Mouse (Mus musculus) embryonic facial prominence, embryonic 14.5 days (tissue): Measurements from ENCODE around the gene Htr2a. TPM values are rescaled to one million over a fixed set of nuclear protein-coding genes. Genes with fewer than 3 reads are reported as not detected.

Experiments used
- ATAC-seq: fragments of 200-750 bp; cut with Nextera tagmentation; 2 replicates; pipeline ENCODE4 v1.8.0; 2017; ENCODE audit warnings: low read depth, moderate number of reproducible peaks, moderate TSS enrichment
- DNase-seq: peaks from one replicate; pipeline ENCODE4 v3.0.0-alpha.2; 2015; ENCODE audit warnings: low spot score
- H3K27ac ChIP-seq: fragments of 300-500 bp; sonication (generic); replicated peaks from 2 replicates; pipeline ENCODE4 v1.5.1; 2014; ENCODE audit warnings: low read depth, mild to moderate bottlenecking, low read length, moderate library complexity
- H3K27me3 ChIP-seq: fragments of 300-500 bp; sonication (generic); replicated peaks from 2 replicates; pipeline ENCODE4 v1.6.1; 2014; ENCODE audit warnings: low read length; ENCODE audit not compliant: control insufficient read depth, insufficient read depth
- H3K36me3 ChIP-seq: fragments of 300-500 bp; sonication (generic); 2 replicates; pipeline ENCODE4 v1.6.1; 2014; ENCODE audit warnings: low read length, mixed read lengths; ENCODE audit not compliant: control insufficient read depth, insufficient read depth
- H3K4me1 ChIP-seq: fragments of 300-500 bp; sonication (generic); 2 replicates; pipeline ENCODE4 v1.6.1; 2014; ENCODE audit warnings: antibody characterized with exemption, low read length; ENCODE audit not compliant: control insufficient read depth, insufficient read depth
- H3K4me2 ChIP-seq: fragments of 300-500 bp; sonication (generic); 2 replicates; pipeline ENCODE4 v1.6.1; 2014; ENCODE audit warnings: low read depth, mild to moderate bottlenecking, low read length, moderate library complexity, mixed read lengths
- H3K4me3 ChIP-seq: fragments of 300-500 bp; sonication (generic); 2 replicates; pipeline ENCODE4 v1.5.1; 2014; ENCODE audit warnings: low read depth, mild to moderate bottlenecking, low read length
- H3K9ac ChIP-seq: fragments of 300-500 bp; sonication (generic); 2 replicates; pipeline ENCODE4 v1.6.1; 2014; ENCODE audit warnings: low read depth, mild to moderate bottlenecking, low read length, moderate library complexity, mixed read lengths
- H3K9me3 ChIP-seq: fragments of 300-500 bp; sonication (generic); 2 replicates; pipeline ENCODE4 v1.6.1; 2016; ENCODE audit warnings: low read length; ENCODE audit not compliant: control insufficient read depth
- WGBS: fragments of 180-500 bp; shearing (Covaris S2); extraction: QIAGEN DNeasy Blood & Tissue Kit; methylation state at CpG from one replicate; pipeline ENCODE4 v1.1.7; 2014; 5-methylcytosine and 5-hydroxymethylcytosine counted together
- polyA plus RNA-seq: library from polyadenylated mRNA; unstranded; fragments of >200 nt; fragmentation: Nextera tagmentation; extraction: Ambion mirVana; gene quantifications from 2 replicates; pipeline ENCODE4 v1.2.1, GENCODE M21; 2014

The Htr2a gene
- polyA plus RNA-seq, 1 experiment from 2014 or later: 1.1 TPM

- ATAC-seq (no peak), DNase-seq (no peak)
- WGBS: 74% methylated on average over 3 of the region's 3 CpGs
Observed at GRCm38 (mm10) chr14:74673584-74673983, 32.9 kb downstream of the Htr2a start.

GRCm38 (mm10) chr14:74679841-74680240 is 39.2 kb downstream of the Htr2a start:
- ATAC-seq (no peak), DNase-seq (no peak)
- no peaks in the 10 kb centered on the region for H3K9me3 ChIP-seq
- no peaks in the 10 kb centered on the region for H3K4me1 ChIP-seq
- no peak overlapping the region for H3K4me3 ChIP-seq
- no peak overlapping the region for H3K9ac ChIP-seq
- no peak overlapping the region for H3K27ac ChIP-seq
- no peaks in the 10 kb centered on the region for H3K36me3 ChIP-seq
- no peaks in the 10 kb centered on the region for H3K27me3 ChIP-seq
- H3K4me2 ChIP-seq: no peak overlapping the region
- 83% methylated on average over 5 of the region's 5 CpGs for WGBS

More at GRCm38 (mm10) chr14:74673584-74673983, 32.9 kb downstream of the Htr2a start:
- Histone ChIP-seq H3K9me3 (no peaks in the 10 kb centered on the region), H3K4me2 (no peak overlapping the region), H3K27me3 (no peaks in the 10 kb centered on the region), H3K9ac (no peak overlapping the region), H3K4me3 (no peak overlapping the region), H3K4me1 (no peaks in the 10 kb centered on the region), H3K36me3 (no peaks in the 10 kb centered on the region), H3K27ac (no peak overlapping the region)

- H3K4me3 ChIP-seq: no peak overlapping the region
- no peak overlapping the region for H3K27ac ChIP-seq
- DNase-seq (no peak), ATAC-seq (no peak)
- no peaks in the 10 kb centered on the region for H3K9me3 ChIP-seq
- no peak overlapping the region for H3K4me2 ChIP-seq
- no peak overlapping the region for H3K9ac ChIP-seq
- WGBS: 78% methylated on average over 5 of the region's 5 CpGs
- H3K36me3 ChIP-seq: no peaks in the 10 kb centered on the region
- H3K27me3 ChIP-seq: no peaks in the 10 kb centered on the region
- no peaks in the 10 kb centered on the region for H3K4me1 ChIP-seq
Observed at GRCm38 (mm10) chr14:74684298-74684978, 43.8 kb downstream of the Htr2a start.

GRCm38 (mm10) chr14:74691963-74692362 is 51.3 kb downstream of the Htr2a start:
- DNase-seq (no peak), ATAC-seq (no peak)
- H3K4me2 ChIP-seq: no peak overlapping the region
- WGBS: 82% methylated on average over 2 of the region's 2 CpGs
- H3K36me3 ChIP-seq: no peaks in the 10 kb centered on the region
- H3K4me1 ChIP-seq: no peaks in the 10 kb centered on the region
- no peaks in the 10 kb centered on the region for H3K9me3 ChIP-seq
- H3K4me3 ChIP-seq: no peak overlapping the region
- no peak overlapping the region for H3K9ac ChIP-seq
- H3K27me3 ChIP-seq: no peaks in the 10 kb centered on the region
- H3K27ac ChIP-seq: no peak overlapping the region

GRCm38 (mm10) chr14:74696766-74697165 is 56.1 kb downstream of the Htr2a start:
- Histone ChIP-seq H3K4me1 (no peaks in the 10 kb centered on the region), H3K27me3 (no peaks in the 10 kb centered on the region), H3K27ac (no peak overlapping the region), H3K36me3 (no peaks in the 10 kb centered on the region), H3K9ac (no peak overlapping the region), H3K9me3 (no peaks in the 10 kb centered on the region), H3K4me3 (no peak overlapping the region), H3K4me2 (no peak overlapping the region)
- peak; percentile 58 for DNase-seq
- WGBS: 29% methylated on average over 4 of the region's 4 CpGs
- peak; percentile 65; the same call in 1 of the 2 replicates for ATAC-seq

- Histone ChIP-seq H3K27me3 (no peaks in the 10 kb centered on the region), H3K27ac (no peak overlapping the region), H3K4me3 (no peak overlapping the region), H3K9ac (no peak overlapping the region), H3K4me1 (no peaks in the 10 kb centered on the region), H3K4me2 (no peak overlapping the region), H3K36me3 (no peaks in the 10 kb centered on the region), H3K9me3 (no peaks in the 10 kb centered on the region)
- DNase-seq: no peak
- no peak for ATAC-seq
Observed at GRCm38 (mm10) chr14:74697432-74697831, 56.8 kb downstream of the Htr2a start.

GRCm38 (mm10) chr14:74699241-74699640 is 58.6 kb downstream of the Htr2a start:
- ATAC-seq (no peak), DNase-seq (no peak)
- WGBS: 78% methylated on average over 3 of the region's 3 CpGs
- Histone ChIP-seq H3K4me2 (no peak overlapping the region), H3K4me3 (no peak overlapping the region), H3K27me3 (no peaks in the 10 kb centered on the region), H3K4me1 (no peaks in the 10 kb centered on the region), H3K27ac (no peak overlapping the region), H3K36me3 (no peaks in the 10 kb centered on the region), H3K9me3 (no peaks in the 10 kb centered on the region), H3K9ac (no peak overlapping the region)

- ATAC-seq (no peak), DNase-seq (peak; percentile 11)
- Histone ChIP-seq H3K27me3 (no peaks in the 10 kb centered on the region), H3K36me3 (no peaks in the 10 kb centered on the region), H3K9ac (no peak overlapping the region), H3K27ac (no peak overlapping the region), H3K4me1 (no peaks in the 10 kb centered on the region), H3K9me3 (no peaks in the 10 kb centered on the region), H3K4me2 (no peak overlapping the region), H3K4me3 (no peak overlapping the region)
- WGBS: 16% methylated on average over 6 of the region's 6 CpGs
Observed at GRCm38 (mm10) chr14:74703930-74704329, 63.3 kb downstream of the Htr2a start.

- Histone ChIP-seq H3K4me2 (no peak overlapping the region), H3K9ac (no peak overlapping the region), H3K9me3 (no peaks in the 10 kb centered on the region), H3K4me1 (no peaks in the 10 kb centered on the region), H3K4me3 (no peak overlapping the region), H3K36me3 (no peaks in the 10 kb centered on the region), H3K27ac (no peak overlapping the region), H3K27me3 (no peaks in the 10 kb centered on the region)
- peak; percentile 59 for DNase-seq
- no peak for ATAC-seq
- WGBS: 25% methylated on average over 3 of the region's 3 CpGs
Observed at GRCm38 (mm10) chr14:74709054-74709453, 68.4 kb downstream of the Htr2a start.
